Mouse (Mus musculus): ENCODE measurements around the gene Gm8024.
A peak's percentile ranks its signal among the peaks of the same experiment; 100 is the strongest.
"Not testable (repeated sequence)": the region's sequence is repeated elsewhere in the genome, so short reads cannot be mapped to it uniquely, and the experiment has no call there.

Gm8024 gene

DNA sequence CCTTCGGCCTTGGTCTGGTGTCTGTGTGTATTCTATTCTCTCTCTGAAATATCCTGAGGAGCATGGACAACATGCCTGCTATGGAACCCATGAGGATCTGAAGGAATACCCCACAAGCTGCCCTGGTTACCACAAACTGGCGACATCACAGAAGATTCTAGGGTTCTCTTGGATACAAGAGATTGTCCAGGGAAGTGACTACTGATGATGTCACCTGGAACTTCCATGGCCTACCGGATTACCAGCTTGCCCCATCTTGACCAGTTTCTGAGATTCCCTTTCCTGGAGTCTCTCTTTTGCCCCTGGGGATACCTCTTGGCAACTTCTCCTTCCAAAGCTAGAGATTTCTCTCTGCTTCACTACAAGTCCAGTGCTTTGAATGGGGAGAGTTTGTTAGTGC, at the start of gene Gm8024:
Gene Gm8024 (minus strand): TSS at position 101 of the 400 bp plus-strand sequence.
- not testable (repeated sequence) for DNase-seq

DNA sequence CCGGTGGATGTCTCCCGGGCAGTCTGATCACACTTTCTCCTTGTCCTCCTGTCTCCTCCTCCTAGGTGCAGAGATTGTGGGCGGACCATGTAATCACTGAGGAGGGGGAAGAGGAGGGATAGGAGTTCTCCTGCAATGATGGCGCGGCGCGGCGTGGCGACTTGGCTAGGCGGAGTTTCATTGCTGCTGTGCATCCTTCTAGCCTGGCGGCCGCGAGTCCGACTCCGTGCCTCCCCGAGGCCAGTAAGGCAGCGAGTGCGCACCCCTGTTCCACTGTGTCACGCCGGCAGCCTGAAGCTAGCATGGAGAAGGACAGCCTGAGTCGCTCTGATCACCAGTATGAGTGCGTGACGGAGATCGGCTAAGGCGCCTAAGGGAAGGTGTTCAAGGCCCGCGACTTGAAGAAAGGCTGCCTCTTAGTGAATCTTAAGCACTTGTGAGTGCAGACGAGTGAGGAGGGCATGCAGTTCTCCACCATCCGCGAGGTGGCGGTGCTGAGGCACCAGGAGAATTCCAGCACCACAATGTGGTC, 19.2 kb upstream of the Gm8024 start:
- peak; percentile 32 for DNase-seq

DNA sequence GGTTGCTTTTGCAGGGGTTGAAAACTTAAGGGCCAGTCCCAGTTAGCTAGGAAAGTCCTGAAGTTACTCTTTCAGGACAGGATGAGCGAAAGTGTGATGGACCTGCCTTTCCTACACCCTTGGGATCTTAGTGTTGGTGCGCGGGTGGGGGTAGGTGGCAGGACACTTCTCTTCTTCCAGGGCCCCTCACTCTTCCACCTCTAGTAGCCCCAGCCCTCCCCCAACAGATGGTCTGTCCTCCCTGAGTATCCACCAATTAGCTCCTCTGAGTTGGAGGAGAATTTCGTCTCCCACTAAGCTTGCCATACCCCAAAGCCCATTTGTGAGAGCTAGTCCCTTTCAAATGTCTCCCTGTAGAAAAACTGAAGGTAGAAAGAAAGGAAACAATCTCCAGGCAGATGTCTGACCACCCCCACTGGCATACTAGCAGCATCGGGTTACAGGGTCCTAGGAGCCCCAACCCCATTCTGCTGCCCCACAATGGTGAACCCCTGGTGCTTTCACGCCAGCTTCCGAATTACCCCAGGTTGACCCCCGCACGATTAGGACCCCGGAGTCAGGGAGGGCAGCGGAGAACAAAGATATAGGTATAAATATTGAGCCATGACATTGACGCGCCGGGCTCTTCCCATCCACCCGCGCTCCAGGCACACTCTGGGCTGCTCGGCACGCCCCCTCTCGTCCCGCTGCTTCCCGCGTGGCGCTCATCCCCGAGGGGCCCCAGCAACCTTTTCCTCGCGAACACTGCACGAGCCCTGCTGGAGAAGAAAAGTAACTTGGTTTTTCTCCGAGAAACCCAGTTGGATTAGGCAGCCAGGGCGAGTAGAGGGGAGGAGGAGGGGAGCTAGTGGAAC, 18.5 kb upstream of the Gm8024 start:
- DNase-seq, result not testable (repeated sequence)

DNA sequence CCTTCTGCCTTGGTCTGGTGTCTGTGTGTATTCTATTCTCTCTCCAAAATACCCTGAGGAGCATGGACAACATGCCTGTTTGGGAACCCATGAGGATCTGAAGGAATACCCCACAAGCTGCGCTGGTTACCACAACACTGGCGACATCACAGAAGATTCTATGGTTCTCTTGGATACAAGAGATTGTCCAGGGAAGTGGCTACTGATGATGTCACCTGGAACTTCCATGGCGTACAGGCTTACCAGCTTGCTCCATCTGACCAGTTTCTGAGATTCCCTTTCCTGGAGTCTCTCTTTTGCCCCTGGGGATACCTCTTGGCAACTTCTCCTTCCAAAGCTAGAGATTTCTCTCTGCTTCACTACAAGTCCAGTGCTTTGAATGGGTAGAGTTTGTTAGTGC, 21.8 kb downstream of the Gm8024 start, which contains the start of gene Gm8020:
Gene Gm8020 (minus strand): TSS at position 101 of the 400 bp plus-strand sequence.
- DNase-seq, result not testable (repeated sequence)
